Mouse (Mus musculus): Measurements from ENCODE around the gene Gm21497.
"Not testable (repeated sequence)": the region's sequence is repeated elsewhere in the genome, so short reads cannot be mapped to it uniquely, and the experiment has no call there.

Gene Gm21497

DNA sequence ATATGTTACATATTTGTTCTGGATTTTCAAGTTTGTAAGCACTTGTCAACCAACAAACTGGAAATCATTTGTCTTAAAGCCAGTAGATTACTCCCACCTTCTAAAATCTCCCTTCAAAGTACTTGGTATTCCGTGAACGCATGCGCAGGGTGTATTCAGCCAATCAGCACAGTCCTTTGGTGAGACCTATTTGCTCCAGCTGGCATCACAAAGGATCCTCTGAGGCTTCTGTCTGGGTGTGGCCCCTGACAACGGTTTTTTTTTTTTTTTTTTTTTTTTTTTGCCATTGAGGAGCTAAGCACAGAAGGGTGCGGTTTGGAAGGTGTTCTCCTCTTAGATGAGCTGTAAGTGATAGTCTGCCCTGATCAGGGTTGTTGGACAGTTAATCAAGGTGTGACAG lies at the start of gene Gm21497:
Gm21497 (plus strand) TSS at position 301 of the 400 bp plus-strand sequence.
- in situ Hi-C loops (cut with MboI, MseI), result not testable (repeated sequence)
